Mouse (Mus musculus): ENCODE data around the gene Pdgfc. TPM values are rescaled to one million over a fixed set of nuclear protein-coding genes. Genes with fewer than 3 reads are reported as not detected.
"Not testable (repeated sequence)": the region's sequence is repeated elsewhere in the genome, so short reads cannot be mapped to it uniquely, and the experiment has no call there.

Pdgfc gene
- polyA plus RNA-seq, 2 experiments: 0.32 to 0.37 TPM

DNA sequence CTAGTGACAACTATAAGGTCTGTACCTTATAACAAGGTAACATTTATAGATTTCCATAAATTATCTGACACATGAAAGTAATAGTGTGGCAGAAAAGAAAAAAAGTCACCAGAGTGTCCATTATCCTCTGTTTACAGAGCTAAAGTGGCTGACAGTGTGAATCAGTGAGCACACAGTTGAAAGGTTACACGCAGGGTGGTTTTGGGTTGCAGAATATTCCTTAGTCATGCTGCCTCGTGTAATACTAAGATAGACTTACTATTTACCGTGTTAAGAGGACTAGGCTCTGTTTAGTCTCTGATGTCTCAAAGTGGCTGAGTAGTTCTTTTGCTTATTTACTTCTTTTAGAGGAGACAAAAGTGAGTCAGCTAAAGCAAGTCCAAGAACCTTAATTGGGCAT, 100.8 kb downstream of the Pdgfc start:
- Histone ChIP-seq H3K4me3 (ENCODE audit: insufficient read depth in 1 of 2, low read depth in 2 of 2, low read length in 2 of 2) (no peak overlapping the region), H3K9me3 (ENCODE audit: control insufficient read depth, low read length) (no peaks in the 10 kb centered on the region), H3K27me3 (ENCODE audit: control insufficient read depth, insufficient read depth, low read length) (no peaks in the 10 kb centered on the region), H3K4me1 (replicated peaks; ENCODE audit: control insufficient read depth in 2 of 2, insufficient read depth in 2 of 2, low read length in 1 of 2) (no peaks in the 10 kb centered on the region), H3K27ac (no peak overlapping the region), H3K4me2 (ENCODE audit: low read depth) (no peak overlapping the region), H3K9ac (replicated peaks) (no peak overlapping the region), H3K36me3 (replicated peaks; ENCODE audit: control insufficient read depth, insufficient read depth, low read depth) (no peaks in the 10 kb centered on the region)
- no peak for DNase-seq (ENCODE audit: low read depth in 3 of 3, low spot score in 3 of 3)
- TF ChIP-seq CTCF (IDR thresholded peaks at IDR 0.05; ENCODE audit: low read depth): no peak
- no peak for ATAC-seq (ENCODE audit: insufficient read depth)
- 51% methylated on average over 3 of the region's 3 CpGs for WGBS (ENCODE audit: insufficient replicate concordance)

DNA sequence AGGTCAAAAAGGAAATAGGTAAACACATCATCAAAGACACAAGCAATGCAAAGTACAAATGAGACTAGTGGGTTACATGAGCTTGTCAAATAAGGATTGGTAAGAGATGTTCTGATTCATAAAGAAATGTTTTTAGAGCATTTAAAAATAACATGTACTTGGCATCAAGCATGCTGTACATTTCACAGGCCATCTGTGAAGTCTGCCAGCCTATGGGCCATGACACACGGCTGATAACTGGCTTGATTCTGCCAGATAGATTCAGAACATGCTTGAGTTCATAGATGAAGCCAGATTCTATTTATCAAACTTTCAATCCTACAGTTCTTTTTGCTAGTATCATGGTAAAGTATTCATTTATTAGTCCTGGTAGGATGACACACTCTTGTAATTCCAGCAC, 101.8 kb downstream of the Pdgfc start:
- H3K4me3 ChIP-seq (ENCODE audit: insufficient read depth in 1 of 2, low read depth in 2 of 2, low read length in 2 of 2); ATAC-seq (ENCODE audit: insufficient read depth); H3K27ac ChIP-seq; H3K9me3 ChIP-seq (ENCODE audit: control insufficient read depth, low read length); H3K4me1 ChIP-seq (replicated peaks; ENCODE audit: control insufficient read depth in 2 of 2, insufficient read depth in 2 of 2, low read length in 1 of 2); H3K9ac ChIP-seq (replicated peaks); H3K36me3 ChIP-seq (replicated peaks; ENCODE audit: control insufficient read depth, insufficient read depth, low read depth); H3K27me3 ChIP-seq (ENCODE audit: control insufficient read depth, insufficient read depth, low read length); H3K4me2 ChIP-seq (ENCODE audit: low read depth); DNase-seq (ENCODE audit: low read depth in 3 of 3, low spot score in 3 of 3): not testable (repeated sequence)
- 41% methylated on average over 1 of the region's 1 CpGs for WGBS (ENCODE audit: insufficient replicate concordance)

DNA sequence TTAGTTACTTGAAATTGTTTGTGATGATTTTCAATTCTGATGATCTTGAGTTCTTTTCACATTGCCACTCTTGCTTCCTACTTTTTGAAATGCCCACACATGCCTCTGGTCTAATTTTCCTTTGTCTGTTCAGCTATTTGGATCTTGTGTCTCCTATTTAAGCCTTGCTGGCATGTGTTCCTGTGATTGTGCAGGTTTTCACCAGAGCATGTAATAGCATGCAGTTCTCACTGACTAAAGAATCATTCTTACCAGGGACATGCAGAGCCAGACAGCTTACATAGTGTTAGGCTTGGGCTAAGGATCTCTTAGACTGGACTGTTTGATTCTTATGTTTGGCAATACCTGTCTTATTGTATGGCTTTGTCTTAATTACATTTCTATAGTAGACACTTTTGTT, 107.5 kb downstream of the Pdgfc start:
- ATAC-seq (ENCODE audit: insufficient read depth) (no peak), DNase-seq (ENCODE audit: low read depth in 3 of 3, low spot score in 3 of 3) (no peak)
- no peak for TF ChIP-seq CTCF (IDR thresholded peaks at IDR 0.05; ENCODE audit: low read depth)
- no peak for TF ChIP-seq EP300 (IDR thresholded peaks at IDR 0.05; ENCODE audit: low read depth)
- no peak overlapping the region for H3K9ac ChIP-seq (replicated peaks)
- no peaks in the 10 kb centered on the region for H3K36me3 ChIP-seq (replicated peaks; ENCODE audit: control insufficient read depth, insufficient read depth, low read depth)
- no peaks in the 10 kb centered on the region for H3K9me3 ChIP-seq (ENCODE audit: control insufficient read depth, low read length)
- H3K27me3 ChIP-seq (ENCODE audit: control insufficient read depth, insufficient read depth, low read length): no peaks in the 10 kb centered on the region
- H3K27ac ChIP-seq: no peak overlapping the region
- H3K4me1 ChIP-seq (replicated peaks; ENCODE audit: control insufficient read depth in 2 of 2, insufficient read depth in 2 of 2, low read length in 1 of 2): no peaks in the 10 kb centered on the region
- H3K4me3 ChIP-seq (ENCODE audit: insufficient read depth in 1 of 2, low read depth in 2 of 2, low read length in 2 of 2): no peak overlapping the region
- no peak overlapping the region for H3K4me2 ChIP-seq (ENCODE audit: low read depth)

DNA sequence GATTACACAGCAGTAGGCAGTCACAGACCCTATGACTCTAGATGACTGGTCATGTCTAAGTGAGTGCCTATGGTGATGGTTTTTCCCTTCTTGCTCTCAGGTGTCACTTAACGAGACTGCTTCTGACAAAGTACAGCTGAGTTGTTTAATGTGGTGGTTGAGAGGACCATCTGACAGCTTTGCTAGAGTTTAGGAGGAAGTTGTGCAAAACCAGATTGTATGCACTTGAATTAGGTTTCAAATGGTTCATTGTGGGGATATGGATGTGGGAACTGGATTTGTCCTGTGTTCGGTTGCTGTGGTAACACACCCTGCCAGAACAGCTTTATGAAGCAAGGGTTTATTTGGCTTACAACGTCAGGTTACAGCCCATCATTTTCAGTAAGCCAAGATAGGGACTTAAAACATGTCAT, 112.9 kb downstream of the Pdgfc start:
- DNase-seq (ENCODE audit: low read depth in 3 of 3, low spot score in 3 of 3) (no peak), ATAC-seq (ENCODE audit: insufficient read depth) (no peak)
- H3K4me2 ChIP-seq (ENCODE audit: low read depth): no peak overlapping the region
- no peaks in the 10 kb centered on the region for H3K9me3 ChIP-seq (ENCODE audit: control insufficient read depth, low read length)
- no peaks in the 10 kb centered on the region for H3K36me3 ChIP-seq (replicated peaks; ENCODE audit: control insufficient read depth, insufficient read depth, low read depth)
- no peak for TF ChIP-seq CTCF (IDR thresholded peaks at IDR 0.05; ENCODE audit: low read depth)
- TF ChIP-seq EP300 (IDR thresholded peaks at IDR 0.05; ENCODE audit: low read depth): no peak
- no peaks in the 10 kb centered on the region for H3K27me3 ChIP-seq (ENCODE audit: control insufficient read depth, insufficient read depth, low read length)
- no peak overlapping the region for H3K27ac ChIP-seq
- H3K4me3 ChIP-seq (ENCODE audit: insufficient read depth in 1 of 2, low read depth in 2 of 2, low read length in 2 of 2): no peak overlapping the region
- H3K9ac ChIP-seq (replicated peaks): no peak overlapping the region
- 49% methylated on average over 3 of the region's 3 CpGs for WGBS (ENCODE audit: insufficient replicate concordance)
- no peaks in the 10 kb centered on the region for H3K4me1 ChIP-seq (replicated peaks; ENCODE audit: control insufficient read depth in 2 of 2, insufficient read depth in 2 of 2, low read length in 1 of 2)

DNA sequence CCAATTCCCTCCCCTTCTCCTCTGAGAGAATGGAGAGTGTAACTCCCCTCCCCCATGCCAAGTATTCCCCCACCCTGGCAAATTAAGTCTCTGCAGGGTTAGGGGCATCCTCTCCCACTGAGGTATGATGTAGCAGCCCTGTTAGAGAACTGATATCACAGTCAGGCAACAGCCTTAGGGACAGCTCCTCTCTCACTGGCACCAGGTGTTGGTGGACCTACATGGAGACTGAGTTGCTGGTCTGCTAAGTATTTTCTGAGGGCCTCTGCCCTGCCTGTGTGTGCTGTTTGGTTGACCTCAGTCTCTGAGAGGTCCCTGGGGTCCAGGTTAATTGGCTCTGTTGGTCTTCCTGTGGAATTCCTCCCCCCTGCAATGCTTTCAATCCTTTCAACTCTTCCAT, 114.0 kb downstream of the Pdgfc start:
- Histone ChIP-seq H3K4me2 (ENCODE audit: low read depth) (no peak overlapping the region), H3K4me3 (ENCODE audit: insufficient read depth in 1 of 2, low read depth in 2 of 2, low read length in 2 of 2) (no peak overlapping the region), H3K27ac (no peak overlapping the region), H3K4me1 (replicated peaks; ENCODE audit: control insufficient read depth in 2 of 2, insufficient read depth in 2 of 2, low read length in 1 of 2) (no peaks in the 10 kb centered on the region), H3K27me3 (ENCODE audit: control insufficient read depth, insufficient read depth, low read length) (no peaks in the 10 kb centered on the region), H3K9me3 (ENCODE audit: control insufficient read depth, low read length) (no peaks in the 10 kb centered on the region), H3K36me3 (replicated peaks; ENCODE audit: control insufficient read depth, insufficient read depth, low read depth) (no peaks in the 10 kb centered on the region), H3K9ac (replicated peaks) (no peak overlapping the region)
- TF ChIP-seq CTCF (IDR thresholded peaks at IDR 0.05; ENCODE audit: low read depth) (no peak), EP300 (IDR thresholded peaks at IDR 0.05; ENCODE audit: low read depth) (no peak)
- DNase-seq (ENCODE audit: low read depth in 3 of 3, low spot score in 3 of 3): no peak
- ATAC-seq (ENCODE audit: insufficient read depth): no peak

DNA sequence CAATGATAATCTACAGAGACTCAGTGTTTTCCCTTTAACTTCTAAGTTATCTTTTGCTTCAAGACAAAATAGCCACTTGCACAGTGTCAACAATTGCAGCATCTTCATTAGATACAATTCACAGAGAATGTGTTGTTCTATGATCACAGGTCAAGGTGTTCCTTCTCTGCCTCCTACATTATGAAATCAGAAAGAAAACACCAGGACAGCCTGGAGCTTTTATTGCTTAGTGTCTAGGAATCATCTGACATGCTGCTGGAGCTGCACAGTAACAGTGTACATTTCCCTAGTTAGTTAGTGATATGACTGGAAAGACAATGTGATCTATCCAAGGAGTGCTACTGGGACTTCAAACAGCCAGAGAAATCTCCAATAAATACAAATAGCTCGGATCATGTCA, 118.2 kb downstream of the Pdgfc start:
- H3K9ac ChIP-seq (replicated peaks): no peak overlapping the region
- 33% methylated on average over 1 of the region's 1 CpGs for WGBS (ENCODE audit: insufficient replicate concordance)
- no peak overlapping the region for H3K4me2 ChIP-seq (ENCODE audit: low read depth)
- H3K36me3 ChIP-seq (replicated peaks; ENCODE audit: control insufficient read depth, insufficient read depth, low read depth): no peaks in the 10 kb centered on the region
- no peak for ATAC-seq (ENCODE audit: insufficient read depth)
- no peak overlapping the region for H3K27ac ChIP-seq
- H3K9me3 ChIP-seq (ENCODE audit: control insufficient read depth, low read length): no peaks in the 10 kb centered on the region
- no peaks in the 10 kb centered on the region for H3K27me3 ChIP-seq (ENCODE audit: control insufficient read depth, insufficient read depth, low read length)
- no peaks in the 10 kb centered on the region for H3K4me1 ChIP-seq (replicated peaks; ENCODE audit: control insufficient read depth in 2 of 2, insufficient read depth in 2 of 2, low read length in 1 of 2)
- DNase-seq (ENCODE audit: low read depth in 3 of 3, low spot score in 3 of 3): no peak
- no peak for TF ChIP-seq CTCF (IDR thresholded peaks at IDR 0.05; ENCODE audit: low read depth)
- TF ChIP-seq EP300 (IDR thresholded peaks at IDR 0.05; ENCODE audit: low read depth): no peak
- H3K4me3 ChIP-seq (ENCODE audit: insufficient read depth in 1 of 2, low read depth in 2 of 2, low read length in 2 of 2): no peak overlapping the region

Measured in liver, embryonic 14.5 days (tissue).